Mouse (Mus musculus) stomach, postnatal 0 days (tissue): ENCODE results near the gene Fhl1. TPM values are rescaled to one million over a fixed set of nuclear protein-coding genes. Genes with fewer than 3 reads are reported as not detected.

ENCODE experiments used
- ATAC-seq: fragments of 200-750 bp; cut with Nextera tagmentation; 2 replicates; pipeline ENCODE4 v1.8.0; 2017; ENCODE audit not compliant: low FRiP score, low TSS enrichment
- DNase-seq: peaks from one replicate; pipeline ENCODE4 v3.0.0-alpha.2; 2016; ENCODE audit warnings: low spot score
- H3K27ac ChIP-seq: fragments of 300-500 bp; sonication (generic); replicated peaks from 2 replicates; pipeline ENCODE4 v1.5.1; 2014; ENCODE audit warnings: mild to moderate bottlenecking, control low read depth
- H3K27me3 ChIP-seq: fragments of 300-500 bp; sonication (generic); 2 replicates; pipeline ENCODE4 v1.6.1; 2014; ENCODE audit warnings: low read length; ENCODE audit not compliant: control insufficient read depth, insufficient read depth
- H3K36me3 ChIP-seq: fragments of 300-500 bp; sonication (generic); 2 replicates; pipeline ENCODE4 v1.6.1; 2014; ENCODE audit warnings: low read length, mixed read lengths; ENCODE audit not compliant: control insufficient read depth, insufficient read depth
- H3K4me1 ChIP-seq: fragments of 300-500 bp; sonication (generic); replicated peaks from 2 replicates; pipeline ENCODE4 v1.6.1; 2014; ENCODE audit warnings: antibody characterized with exemption; ENCODE audit not compliant: control insufficient read depth, insufficient read depth
- H3K4me2 ChIP-seq: fragments of 300-500 bp; sonication (generic); replicated peaks from 2 replicates; pipeline ENCODE4 v1.6.1; 2014; ENCODE audit warnings: low read depth, mild to moderate bottlenecking, control low read depth, moderate library complexity
- H3K4me3 ChIP-seq: fragments of 300-500 bp; sonication (generic); 2 replicates; pipeline ENCODE4 v1.5.1; 2014; ENCODE audit warnings: low read depth, low read length, control low read depth
- H3K9ac ChIP-seq: fragments of 300-500 bp; sonication (generic); 2 replicates; pipeline ENCODE4 v1.6.1; 2014; ENCODE audit warnings: mild to moderate bottlenecking, low read length, control low read depth, mixed read lengths
- H3K9me3 ChIP-seq: fragments of 300-500 bp; sonication (generic); 2 replicates; pipeline ENCODE4 v1.6.1; 2016; ENCODE audit warnings: low read length; ENCODE audit not compliant: control insufficient read depth
- CTCF ChIP-seq: IDR thresholded peaks from 2 replicates; pipeline ENCODE4 v1.5.1; 2016; ENCODE audit warnings: antibody characterized with exemption, low read depth, mild to moderate bottlenecking, moderate library complexity
- EP300 ChIP-seq: optimal IDR thresholded peaks from 2 replicates; pipeline ENCODE3; 2016; ENCODE audit warnings: antibody characterized with exemption
- WGBS: fragments of 180-500 bp; shearing (Covaris S2); extraction: QIAGEN DNeasy Blood & Tissue Kit; methylation state at CpG from one replicate; pipeline ENCODE4 v1.1.7; 2014; 5-methylcytosine and 5-hydroxymethylcytosine counted together
- polyA plus RNA-seq: library from polyadenylated mRNA; unstranded; fragments of >200 nt; fragmentation: Nextera tagmentation; extraction: Ambion mirVana; gene quantifications from 2 replicates; pipeline ENCODE4 v1.2.1, GENCODE M21; 2015

Gene Fhl1
- polyA plus RNA-seq, 1 experiment from 2014 or later: 394 TPM

DNA sequence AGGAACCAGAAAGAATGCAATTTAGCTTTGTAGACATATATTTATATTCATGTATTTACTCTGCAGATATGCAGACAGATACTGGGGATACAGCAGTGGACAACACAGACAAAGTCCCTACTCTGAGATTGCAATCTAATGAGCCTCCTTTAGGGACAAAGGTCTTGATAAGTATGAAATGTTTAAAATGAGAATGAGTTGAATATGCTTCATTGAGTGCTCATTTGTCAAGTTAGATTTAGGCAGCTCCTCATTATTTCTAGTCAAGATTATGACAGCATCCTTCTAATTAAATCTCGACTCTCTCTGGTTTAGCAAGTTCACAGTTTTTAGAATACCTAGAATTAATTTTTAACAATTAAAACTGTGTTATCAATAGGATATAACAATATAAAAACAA is 18.9 kb upstream of the Fhl1 start:
- Histone ChIP-seq H3K27ac (no peak overlapping the region), H3K9me3 (no peaks in the 10 kb centered on the region), H3K9ac (no peak overlapping the region), H3K4me1 (no peaks in the 10 kb centered on the region), H3K27me3 (no peaks in the 10 kb centered on the region), H3K4me3 (no peak overlapping the region), H3K4me2 (no peak overlapping the region), H3K36me3 (no peaks in the 10 kb centered on the region)
- 79% methylated on average over 1 of the region's 1 CpGs for WGBS
- DNase-seq (no peak), ATAC-seq (no peak)
- TF ChIP-seq EP300 (no peak), CTCF (no peak)

DNA sequence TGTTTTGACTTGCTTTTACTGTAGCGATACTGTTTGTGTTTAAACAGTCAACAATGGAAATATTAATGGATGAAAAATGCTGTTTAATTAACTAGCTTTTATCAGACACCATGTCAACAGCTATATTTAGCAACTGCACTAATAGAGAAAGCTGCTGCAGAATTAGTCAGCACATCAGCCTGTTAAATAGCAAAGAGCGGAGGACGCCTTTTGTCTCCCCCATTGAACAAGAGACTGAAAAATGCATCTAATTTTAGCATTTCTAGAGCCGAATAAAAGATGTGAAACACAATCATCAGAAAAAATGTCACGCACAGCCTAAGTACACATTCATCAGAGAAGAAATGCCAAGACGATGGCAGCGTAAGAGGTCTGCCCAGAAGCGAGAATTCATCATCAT is 9.0 kb upstream of the Fhl1 start:
- TF ChIP-seq CTCF (no peak), EP300 (no peak)
- no peaks in the 10 kb centered on the region for H3K27me3 ChIP-seq
- ATAC-seq: no peak
- WGBS: 55% methylated on average over 8 of the region's 8 CpGs
- H3K9ac ChIP-seq: no peak overlapping the region
- no peaks in the 10 kb centered on the region for H3K9me3 ChIP-seq
- H3K4me1 ChIP-seq: no peaks in the 10 kb centered on the region
- no peak overlapping the region for H3K4me3 ChIP-seq
- no peak overlapping the region for H3K27ac ChIP-seq
- no peak overlapping the region for H3K4me2 ChIP-seq
- DNase-seq: no peak
- no peaks in the 10 kb centered on the region for H3K36me3 ChIP-seq

DNA sequence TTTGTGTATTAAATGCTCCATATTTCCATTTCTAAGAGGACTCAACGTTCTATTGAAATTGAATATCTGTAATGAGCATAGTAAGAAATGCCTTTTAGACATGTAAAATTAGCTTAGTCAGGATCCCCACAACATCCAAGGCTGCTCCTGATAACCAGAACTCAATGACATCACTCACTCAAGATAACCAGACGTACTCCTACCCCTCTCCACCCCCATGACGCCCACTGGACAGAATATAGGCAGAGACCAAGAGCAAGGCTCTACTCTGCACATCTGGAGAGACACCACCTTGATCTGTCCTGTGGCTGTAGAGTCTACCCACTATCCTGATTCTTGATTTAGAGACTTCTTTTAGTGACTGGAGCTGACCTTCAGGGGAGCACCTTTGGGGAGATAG is 3.1 kb upstream of the Fhl1 start:
- no peak overlapping the region for H3K4me2 ChIP-seq
- WGBS: 81% methylated on average over 3 of the region's 3 CpGs
- no peaks in the 10 kb centered on the region for H3K9me3 ChIP-seq
- no peak for ATAC-seq
- no peaks in the 10 kb centered on the region for H3K36me3 ChIP-seq
- no peaks in the 10 kb centered on the region for H3K4me1 ChIP-seq
- no peak overlapping the region for H3K9ac ChIP-seq
- H3K27me3 ChIP-seq: no peaks in the 10 kb centered on the region
- H3K4me3 ChIP-seq: no peak overlapping the region
- TF ChIP-seq CTCF: no peak
- no peak overlapping the region for H3K27ac ChIP-seq
- no peak for DNase-seq

DNA sequence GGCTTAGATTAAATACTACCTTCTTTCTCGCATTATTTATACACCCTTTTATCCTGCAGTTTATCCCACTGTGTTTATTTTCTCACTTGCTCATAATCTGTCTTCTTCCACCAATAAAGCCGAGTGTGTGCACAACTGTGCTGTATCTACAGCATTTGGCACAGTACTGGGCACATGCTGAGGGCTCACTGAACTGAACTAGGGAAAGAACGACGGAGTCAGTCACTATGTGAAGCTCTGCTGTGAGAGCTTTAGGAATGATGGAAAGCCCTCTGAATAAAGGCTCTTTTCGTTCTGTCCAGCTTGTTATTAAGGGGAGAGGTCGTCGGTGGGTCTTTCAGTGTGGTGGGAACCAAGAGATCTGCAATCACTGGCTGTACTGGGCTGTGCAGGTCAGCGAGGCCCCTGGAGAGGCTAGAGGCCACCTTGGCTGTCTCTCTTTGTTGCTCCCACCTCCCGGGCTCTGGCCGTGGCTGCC is 720 bp upstream of the Fhl1 start:
- peak overlapping the region; percentile 55 for H3K4me2 ChIP-seq
- no peaks in the 10 kb centered on the region for H3K27me3 ChIP-seq
- no peak for TF ChIP-seq EP300
- no peak for TF ChIP-seq CTCF
- no peaks in the 10 kb centered on the region for H3K36me3 ChIP-seq
- ATAC-seq (no peak), DNase-seq (no peak)
- no peaks in the 10 kb centered on the region for H3K4me1 ChIP-seq
- WGBS: 18% methylated on average over 10 of the region's 10 CpGs
- H3K9me3 ChIP-seq: no peaks in the 10 kb centered on the region
- peak overlapping the region; percentile 63 for H3K27ac ChIP-seq
- H3K9ac ChIP-seq: peak overlapping the region; percentile 64
- peak overlapping the region; percentile 49 for H3K4me3 ChIP-seq

DNA sequence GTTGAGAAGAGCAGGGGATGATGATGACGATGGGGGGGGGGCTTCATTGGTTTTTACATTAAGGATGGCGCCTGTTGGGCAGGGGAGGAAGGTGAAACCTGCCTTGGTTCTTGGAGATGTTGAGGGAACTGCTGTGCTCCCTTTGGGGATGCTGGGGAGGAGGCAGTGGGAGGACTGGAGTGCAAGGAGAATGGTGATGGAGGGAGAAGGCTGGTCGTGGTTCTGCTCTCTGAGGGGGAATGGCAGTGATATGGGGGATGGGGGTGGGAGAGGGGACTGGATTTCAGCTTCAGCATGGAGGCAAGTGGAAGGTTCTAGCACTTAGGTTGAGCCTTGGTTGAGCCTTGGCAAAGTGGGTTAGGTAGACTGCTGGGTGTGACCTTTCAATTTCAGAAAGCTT is 814 bp downstream of the Fhl1 start:
- Histone ChIP-seq H3K4me1 (no peaks in the 10 kb centered on the region), H3K9me3 (no peaks in the 10 kb centered on the region), H3K4me3 (peak overlapping the region; percentile 49), H3K9ac (peak overlapping the region; percentile 64; the same call in 1 of the 2 replicates), H3K4me2 (peak overlapping the region; percentile 55), H3K27ac (peak overlapping the region; percentile 24; the same call in 1 of the 2 replicates), H3K27me3 (no peaks in the 10 kb centered on the region), H3K36me3 (no peaks in the 10 kb centered on the region)
- DNase-seq (no peak), ATAC-seq (no peak)
- 45% methylated on average over 3 of the region's 3 CpGs for WGBS
- no peak for TF ChIP-seq CTCF
- no peak for TF ChIP-seq EP300

DNA sequence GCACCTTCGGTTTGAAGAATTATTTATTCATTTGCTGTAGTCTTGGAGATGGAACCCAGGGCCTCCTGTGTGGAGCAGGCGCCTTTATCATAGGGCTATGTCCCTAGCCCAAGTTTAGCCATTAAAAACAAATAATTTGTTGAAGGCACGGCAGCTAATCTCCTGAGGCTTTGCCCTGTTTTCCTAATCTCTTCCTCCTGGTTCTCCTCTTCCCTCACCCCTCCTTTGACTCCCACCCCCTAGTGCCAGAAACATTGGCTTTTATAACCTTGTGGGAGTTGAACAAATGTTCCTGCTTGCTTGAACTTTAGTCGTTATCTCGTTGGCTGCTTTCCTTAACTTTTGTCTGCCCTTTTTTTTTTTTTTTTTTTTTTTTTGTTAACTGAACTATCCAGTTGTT is 2.8 kb downstream of the Fhl1 start:
- Histone ChIP-seq H3K4me1 (no peaks in the 10 kb centered on the region), H3K9me3 (no peaks in the 10 kb centered on the region), H3K36me3 (no peaks in the 10 kb centered on the region), H3K9ac (no peak overlapping the region), H3K27ac (no peak overlapping the region), H3K4me3 (no peak overlapping the region), H3K4me2 (no peak overlapping the region), H3K27me3 (no peaks in the 10 kb centered on the region)
- TF ChIP-seq CTCF: no peak
- TF ChIP-seq EP300: no peak
- WGBS: 38% methylated on average over 5 of the region's 5 CpGs
- ATAC-seq: no peak
- no peak for DNase-seq
